Mouse (Mus musculus) frontal cortex, postnatal 25 days (tissue): Measurements from ENCODE around the gene Plxna2.

Source experiments
- DNase-seq, 2 experiments: peaks; one replicate each; pipeline ENCODE4 v3.0.0; 2022; ENCODE audit warnings: low spot score in 2 of 2

Gene Plxna2

DNA sequence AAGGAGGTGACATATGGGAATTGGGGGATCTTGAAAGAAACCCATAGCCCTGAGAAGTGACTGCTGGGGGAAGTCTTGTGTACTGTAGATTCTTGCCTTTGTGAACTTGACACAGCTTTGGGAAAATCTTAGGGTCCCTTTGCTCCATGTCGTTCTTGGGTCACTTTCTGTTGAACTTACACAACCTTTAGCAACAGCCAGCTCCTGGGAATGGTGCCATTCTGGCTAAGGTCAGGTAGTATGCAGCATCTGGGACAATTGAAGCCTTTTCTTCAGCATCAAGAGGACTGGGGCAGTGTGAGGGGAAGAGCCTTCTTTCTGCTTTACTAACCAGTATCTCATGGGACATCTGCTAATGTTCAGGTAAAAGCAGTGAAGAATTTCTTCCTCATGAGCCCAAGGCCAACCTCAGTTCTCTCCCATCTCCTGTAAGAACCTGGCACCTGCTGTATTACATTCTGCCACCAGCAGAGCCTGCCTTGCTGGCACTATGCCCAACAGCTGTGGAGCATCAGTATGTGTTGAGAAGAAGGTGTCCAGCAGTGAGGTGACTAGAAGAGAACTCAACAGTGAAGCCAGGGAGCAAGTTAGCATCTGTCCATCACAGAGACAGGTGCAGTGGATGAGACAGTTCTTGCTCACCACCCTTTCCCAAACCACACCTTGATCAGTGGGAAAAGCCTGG, 86.3 kb downstream of the Plxna2 start:
- no peak for DNase-seq

DNA sequence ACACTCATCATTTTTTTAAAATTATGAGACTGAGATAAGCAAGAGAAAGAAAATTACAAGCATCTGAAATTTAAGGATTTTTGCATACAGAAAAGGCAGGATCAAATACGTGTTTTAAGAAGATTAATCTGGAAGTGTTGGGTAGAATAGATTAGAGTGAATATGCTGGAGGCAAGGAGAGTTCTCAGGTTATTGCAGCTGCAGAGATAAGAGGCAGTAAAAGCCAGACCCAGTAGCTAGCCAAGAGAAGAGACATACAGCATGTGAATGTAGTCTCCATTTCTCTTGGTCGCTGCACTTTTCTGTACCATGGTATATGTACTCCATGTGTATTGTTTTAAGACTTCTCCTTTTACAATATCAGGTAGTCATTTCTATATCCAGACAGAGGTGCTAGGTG, 88.5 kb downstream of the Plxna2 start:
- no peak for DNase-seq

DNA sequence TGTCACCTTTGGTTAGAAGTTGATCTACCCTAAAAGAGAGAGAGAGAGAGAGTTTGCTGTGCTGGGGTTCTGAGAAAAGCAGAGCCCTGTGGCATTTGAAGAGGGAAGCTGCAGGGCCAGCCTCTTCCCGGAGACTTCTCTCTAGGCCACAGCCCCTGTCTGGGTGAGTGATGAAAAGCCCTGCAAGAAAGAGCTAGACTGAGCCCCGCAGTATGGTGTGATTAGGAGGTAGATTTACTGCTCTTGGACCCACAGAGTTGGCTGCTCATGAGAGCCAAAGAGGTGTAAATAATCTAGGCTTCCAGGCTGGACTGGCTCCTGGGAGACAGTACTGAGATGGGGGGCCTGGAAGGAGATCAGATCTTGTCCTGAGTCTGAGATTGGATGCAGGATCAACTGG, 94.4 kb downstream of the Plxna2 start:
- DNase-seq: no peak

DNA sequence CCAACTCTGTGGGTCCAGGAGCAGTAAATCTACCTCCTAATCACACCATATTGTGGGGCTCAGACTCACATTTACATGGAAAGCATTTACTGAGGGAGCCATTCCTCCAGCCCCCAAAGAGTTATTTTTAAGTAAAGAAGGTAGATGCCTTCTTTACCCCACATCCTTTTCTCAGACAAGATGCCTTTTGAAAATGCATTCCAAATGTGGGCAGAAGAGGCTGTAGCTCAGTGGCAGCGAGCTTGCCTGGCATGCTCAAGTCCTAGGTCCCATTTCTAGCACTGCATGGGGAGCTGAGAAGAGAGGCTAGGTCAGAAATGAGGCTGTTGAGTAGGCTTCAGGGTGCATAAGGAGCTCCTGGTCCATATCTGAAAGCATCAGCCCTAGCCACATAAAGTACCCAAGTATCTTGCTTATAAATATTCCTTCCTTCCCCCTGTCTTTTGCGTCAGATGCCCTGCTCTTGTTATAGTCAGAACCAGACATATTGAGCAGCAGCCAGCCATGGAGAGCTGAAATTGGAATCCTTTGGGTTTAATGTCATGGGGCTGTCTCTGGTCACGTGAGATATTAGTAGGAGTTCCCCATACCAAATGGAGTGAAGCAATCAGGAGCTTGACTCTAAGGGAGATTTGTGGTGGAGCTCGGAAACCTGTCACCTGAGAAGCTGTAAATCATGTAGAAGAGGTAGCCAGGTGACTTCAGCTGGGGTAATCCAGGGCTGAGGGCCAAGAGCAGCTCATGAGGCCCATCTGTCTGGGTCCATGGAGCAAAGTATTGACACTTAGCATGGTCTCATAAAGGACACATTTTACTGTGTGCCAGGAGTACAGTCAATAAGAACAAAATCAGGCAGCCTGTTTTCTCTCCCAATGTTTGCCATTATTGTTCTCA, 96.4 kb downstream of the Plxna2 start:
- DNase-seq: no peak

- DNase-seq: no peak
Observed at GRCm38 (mm10) chr1:194717451-194717874, 99.4 kb downstream of the Plxna2 start.

GRCm38 (mm10) chr1:194720406-194720805, 102.4 kb downstream of the Plxna2 start:
- no peak for DNase-seq

GRCm38 (mm10) chr1:194721260-194721659, 103.2 kb downstream of the Plxna2 start:
- DNase-seq: no peak

GRCm38 (mm10) chr1:194722329-194722728, 104.3 kb downstream of the Plxna2 start:
- DNase-seq: peak; percentile 51 to 55

DNA sequence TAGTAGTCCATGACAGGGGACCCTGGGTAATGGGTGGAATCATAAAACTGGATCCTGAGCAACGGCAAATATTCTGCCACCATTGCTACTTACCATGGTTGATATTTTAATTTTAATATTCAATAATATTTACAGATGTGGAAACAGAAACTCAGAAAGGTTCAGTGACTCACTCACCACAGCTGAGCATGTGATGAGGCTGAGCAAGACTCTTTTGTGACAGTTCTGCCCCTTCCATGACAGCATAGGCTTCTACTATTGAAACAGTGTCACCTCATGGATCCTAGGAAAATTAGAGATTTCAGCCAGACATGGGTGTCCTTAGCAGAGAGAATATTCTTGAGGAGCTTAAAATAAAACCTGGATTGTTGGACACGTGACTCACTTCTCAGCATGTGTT, 116.8 kb downstream of the Plxna2 start:
- DNase-seq: no peak

- no peak for DNase-seq
Observed at GRCm38 (mm10) chr1:194739894-194740293, 121.9 kb downstream of the Plxna2 start.

DNA sequence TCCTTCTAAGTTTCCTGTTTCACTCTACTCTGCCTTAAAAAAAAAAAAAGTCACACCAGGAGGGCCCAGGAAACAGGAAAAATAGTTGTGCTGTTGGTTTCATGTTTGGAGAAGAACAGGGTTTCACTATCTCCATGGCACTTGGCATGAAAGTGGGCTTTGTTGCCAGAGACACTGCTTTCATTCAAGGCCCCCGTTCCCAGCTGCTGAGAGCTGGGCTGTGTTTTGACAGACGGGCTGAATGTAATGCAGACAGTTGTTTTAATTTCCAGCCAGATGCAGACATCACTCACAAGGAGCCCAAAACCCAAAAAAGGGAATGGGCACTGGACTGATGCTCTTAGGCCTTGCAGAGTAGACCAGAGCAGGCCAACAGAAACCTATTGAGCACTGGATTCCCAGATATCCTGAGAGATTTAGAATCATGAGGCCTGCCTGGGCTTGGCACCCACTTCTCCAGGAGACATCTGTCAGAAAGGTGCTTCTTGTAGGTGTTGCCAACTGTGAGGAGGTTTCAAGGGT, 124.9 kb downstream of the Plxna2 start:
- no peak for DNase-seq

DNA sequence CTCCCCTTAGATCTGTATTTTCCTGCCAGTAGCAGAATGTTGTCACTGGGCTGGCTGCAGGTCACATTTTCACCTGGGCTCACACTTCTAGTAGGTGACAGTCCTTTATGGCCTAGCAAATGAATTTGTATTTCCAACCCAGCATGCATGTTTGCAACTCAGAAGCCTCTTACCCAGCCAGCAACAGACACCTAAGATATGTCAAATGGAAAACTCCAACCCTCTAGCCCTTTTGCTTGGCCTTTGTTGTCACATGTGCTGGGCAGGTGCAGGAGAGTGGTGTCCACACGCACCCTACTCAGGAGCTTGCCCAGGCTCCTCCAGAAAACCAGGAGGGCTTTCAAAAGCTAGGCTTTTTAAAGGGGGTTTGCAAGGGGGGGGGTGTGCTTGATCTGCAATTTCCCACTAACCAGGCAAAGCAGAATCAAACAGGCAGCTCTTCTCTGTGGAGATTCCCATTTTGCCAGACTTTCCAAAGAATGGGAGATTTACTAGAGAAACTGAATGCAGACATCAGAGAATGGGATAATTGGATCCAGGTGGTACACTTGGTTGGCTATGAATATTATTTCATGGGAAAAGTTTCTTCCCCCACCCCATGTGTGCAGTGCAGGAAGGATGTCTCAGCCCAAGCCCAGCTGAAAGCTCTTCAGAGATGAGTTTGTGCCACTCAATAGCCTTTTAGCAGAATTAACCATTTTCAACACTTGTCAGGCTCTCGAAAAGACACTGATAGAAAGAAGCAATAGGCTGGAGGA, 127.3 kb downstream of the Plxna2 start:
- DNase-seq: no peak

DNA sequence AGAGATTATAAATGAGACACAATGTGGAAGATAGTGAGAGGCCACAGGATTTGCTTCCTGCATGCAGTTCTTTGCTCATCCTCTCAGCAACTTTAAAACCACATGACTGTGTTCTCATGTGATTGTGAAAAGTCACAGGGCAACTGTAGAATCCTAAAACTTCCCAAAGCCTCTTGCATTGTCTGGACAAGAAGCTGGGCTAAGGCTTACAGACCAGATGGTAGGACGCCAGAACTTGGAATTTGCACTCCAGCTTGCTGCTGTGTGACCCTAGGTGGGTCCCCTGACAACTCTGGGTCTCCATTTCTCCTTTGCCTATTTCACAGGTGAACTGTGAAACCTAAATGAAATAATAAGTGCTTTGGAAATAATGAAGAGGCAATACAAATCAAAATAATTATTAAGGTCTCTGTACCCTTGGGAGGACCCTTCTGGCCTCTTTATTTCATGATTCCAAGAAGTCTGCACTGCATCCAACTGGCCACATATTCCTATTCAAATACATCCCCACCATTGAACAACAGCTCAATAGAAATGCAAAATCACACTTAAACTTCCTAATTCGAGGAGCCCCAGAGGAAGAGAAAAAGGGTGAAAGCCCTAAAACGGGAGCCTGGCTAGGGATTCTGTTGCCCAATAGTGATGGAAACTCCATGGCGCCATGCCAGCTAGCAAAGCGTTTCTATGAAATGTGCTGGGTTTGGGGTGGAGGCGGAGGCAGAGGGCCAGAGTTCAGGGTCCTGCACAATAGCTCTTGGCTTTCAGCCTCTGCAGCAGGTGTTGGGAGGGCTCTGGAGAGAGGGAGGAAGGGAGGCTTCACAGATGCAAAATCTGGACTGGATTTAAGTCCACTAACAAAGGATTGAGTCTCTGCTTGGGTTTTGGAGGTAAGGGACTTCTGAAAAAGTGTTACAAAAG, 128.6 kb downstream of the Plxna2 start:
- peak in 1 of 2 experiments; percentile 27 for DNase-seq

- no peak for DNase-seq
Observed at GRCm38 (mm10) chr1:194747258-194747657, 129.2 kb downstream of the Plxna2 start.

- peak; percentile 41 to 45 for DNase-seq
Observed at GRCm38 (mm10) chr1:194753168-194753567, 135.2 kb downstream of the Plxna2 start.

GRCm38 (mm10) chr1:194756001-194756400, 138.0 kb downstream of the Plxna2 start:
- DNase-seq: no peak

- DNase-seq: no peak
Observed at GRCm38 (mm10) chr1:194756409-194756808, 138.4 kb downstream of the Plxna2 start.

DNA sequence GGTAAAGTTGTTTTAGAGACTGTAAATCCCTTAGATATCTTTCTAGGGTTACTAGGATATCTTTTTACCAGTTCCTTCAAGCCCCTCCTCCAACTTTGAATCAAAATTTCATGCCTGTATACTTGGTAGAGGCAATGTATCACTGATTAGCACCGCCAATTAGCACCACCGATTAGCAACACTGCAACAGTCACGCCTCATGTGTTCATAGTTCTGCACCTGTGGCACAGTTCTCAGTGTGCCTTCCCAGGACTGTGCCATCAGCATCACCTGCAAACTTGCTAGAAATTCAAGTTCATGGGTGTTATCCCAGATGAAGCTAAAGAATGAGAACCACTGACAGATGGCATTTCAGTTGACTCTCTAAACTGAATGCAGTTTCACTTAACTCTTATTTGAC, 138.8 kb downstream of the Plxna2 start:
- no peak for DNase-seq

- DNase-seq: no peak
Observed at GRCm38 (mm10) chr1:194761432-194762212, 143.6 kb downstream of the Plxna2 start.

DNA sequence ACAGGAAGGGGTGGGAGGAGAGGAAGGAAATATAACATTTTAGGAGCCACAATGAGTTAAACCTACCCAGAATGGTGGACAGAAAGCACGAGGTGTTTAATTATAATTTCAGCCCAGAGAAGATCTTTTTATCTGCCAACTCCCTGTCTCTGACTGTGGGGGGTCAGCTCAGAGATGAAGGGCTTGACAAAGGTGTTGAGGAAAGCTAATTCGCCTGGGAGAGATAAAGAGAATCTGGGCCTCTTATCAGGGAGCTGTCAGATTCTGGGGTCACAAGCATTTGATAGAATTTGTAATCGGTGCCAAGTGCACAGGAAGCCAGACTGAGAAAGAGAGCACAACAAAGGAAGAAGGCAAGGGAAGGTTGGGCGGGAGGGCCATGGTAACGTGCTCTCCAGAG, 144.9 kb downstream of the Plxna2 start:
- no peak for DNase-seq
